Mouse (Mus musculus) T-helper 1 cell (primary cell): Measurements from ENCODE around the gene Crybg1.

ENCODE experiments used
- in situ Hi-C: fragments of 300-600 bp; cut with MboI, MseI; formaldehyde crosslinking; loops from one replicate; pipeline ENCODE4 v1.15.1; 2025; ENCODE audit warnings: high pct_unique_total_duplicates

The Crybg1 gene

DNA sequence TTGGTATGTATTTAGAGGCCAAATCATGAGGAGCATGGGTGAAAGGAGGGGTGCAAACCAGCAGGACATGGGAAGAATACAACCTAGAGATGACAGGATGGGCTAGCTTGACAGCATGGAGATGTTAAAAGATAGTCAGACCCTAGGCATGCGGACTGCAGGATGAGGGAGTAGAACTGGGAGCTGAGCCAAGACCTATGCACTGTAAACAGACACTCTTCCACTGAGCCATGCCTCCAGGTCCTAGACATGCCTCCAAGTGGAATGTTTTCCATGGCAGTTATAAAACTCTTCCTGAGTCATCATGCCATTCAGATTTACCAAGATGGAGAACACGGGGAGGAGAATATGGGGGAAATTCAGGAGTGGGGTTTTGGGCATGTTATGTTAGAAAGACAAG, 53.9 kb downstream of the Crybg1 start:
- in situ Hi-C loops = no loop called here

DNA sequence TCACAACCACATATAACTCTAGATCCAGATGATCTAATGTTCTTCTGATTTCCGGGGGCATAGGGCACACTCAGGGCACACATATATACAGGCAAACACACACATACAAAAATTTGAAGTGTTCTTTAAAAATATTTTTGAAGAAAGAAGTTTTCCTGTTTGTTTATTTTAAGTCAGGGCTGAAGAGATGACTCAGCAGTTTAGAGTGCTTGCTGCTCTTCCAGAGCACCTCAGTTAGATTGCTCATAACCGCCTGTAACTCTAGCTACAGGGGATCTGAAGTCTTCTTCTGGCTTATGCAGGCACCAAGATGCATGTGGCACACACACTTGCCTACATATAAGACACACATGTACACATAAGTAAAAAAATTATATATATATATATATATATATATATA, 56.9 kb downstream of the Crybg1 start:
- in situ Hi-C loops = no loop called here

DNA sequence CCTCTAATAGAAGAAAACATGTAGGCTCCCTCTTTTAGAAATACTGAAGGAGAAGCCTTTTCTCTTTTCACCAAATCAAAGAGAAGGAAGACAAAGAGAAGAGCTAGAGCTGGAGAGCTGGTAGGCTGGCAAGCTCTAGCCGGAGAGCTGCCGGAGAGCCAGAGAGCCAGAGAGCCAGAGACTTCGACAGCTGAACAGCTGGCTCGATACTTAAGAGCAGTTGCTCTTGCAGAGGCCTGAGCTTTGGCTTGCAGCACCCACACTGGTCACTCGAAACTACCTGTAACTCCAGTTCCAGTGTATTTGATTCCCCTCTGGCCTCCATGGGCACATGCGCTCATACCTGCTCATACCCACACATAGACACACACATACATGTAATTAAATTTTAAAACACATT, 68.3 kb downstream of the Crybg1 start:
- in situ Hi-C loops = no loop called here

DNA sequence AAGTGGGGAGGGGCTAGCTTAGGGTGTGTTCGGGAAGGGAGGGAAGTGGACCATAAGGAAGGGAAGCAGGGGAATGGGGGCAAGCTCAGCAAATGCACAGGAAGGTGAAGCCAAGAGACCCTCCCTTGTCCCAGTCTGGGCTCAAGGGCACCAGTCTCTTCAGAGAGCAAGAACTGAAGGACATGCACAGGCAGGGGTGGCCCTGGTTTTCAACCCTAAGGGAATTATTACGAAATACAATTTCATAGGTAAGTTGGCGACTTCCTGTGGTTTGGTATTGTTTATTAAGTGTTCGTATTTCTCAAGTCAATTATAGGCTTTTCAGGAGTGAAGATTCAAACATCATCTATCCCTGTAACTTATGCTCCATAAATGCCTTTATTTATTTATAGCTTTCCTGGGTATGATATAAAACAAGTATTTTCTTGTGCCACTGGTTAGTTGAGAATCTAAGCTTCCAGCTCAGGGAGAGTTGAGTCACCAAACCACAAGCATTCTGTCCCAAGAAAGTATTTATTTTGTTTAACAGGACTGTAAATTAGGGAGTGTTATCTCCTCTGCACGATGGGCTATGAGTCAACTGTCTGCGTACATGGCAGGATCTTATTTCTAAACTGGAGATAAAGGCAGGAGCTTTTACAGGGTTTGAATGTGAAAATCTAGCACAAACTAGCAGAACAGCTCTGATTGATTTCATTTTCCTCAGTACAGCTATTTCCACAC, 69.7 kb downstream of the Crybg1 start:
- in situ Hi-C loops = loop anchor here (5.0 kb wide), 1 partner anchor 98 kb away; no protein-coding TSS in a partner anchor

DNA sequence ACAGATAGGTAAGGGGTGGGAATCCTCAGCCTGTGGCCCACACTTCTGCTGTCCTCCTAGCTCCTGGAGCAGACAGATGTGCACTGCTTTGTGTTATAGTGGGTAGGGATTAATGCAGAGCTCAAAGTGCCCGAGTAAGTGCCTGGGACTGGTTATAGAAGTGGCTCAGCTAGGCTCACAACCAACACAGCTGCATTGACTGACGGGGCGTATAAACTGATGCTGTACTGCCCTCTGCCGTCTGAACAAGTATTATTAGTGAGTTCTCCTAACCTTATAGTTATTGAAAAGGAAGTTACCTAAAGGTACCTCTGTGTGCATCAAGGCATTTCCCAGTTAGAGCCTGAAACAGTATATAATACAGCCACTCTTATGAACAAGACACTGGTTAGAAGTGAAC, 77.6 kb downstream of the Crybg1 start:
- in situ Hi-C loops = no loop called here

DNA sequence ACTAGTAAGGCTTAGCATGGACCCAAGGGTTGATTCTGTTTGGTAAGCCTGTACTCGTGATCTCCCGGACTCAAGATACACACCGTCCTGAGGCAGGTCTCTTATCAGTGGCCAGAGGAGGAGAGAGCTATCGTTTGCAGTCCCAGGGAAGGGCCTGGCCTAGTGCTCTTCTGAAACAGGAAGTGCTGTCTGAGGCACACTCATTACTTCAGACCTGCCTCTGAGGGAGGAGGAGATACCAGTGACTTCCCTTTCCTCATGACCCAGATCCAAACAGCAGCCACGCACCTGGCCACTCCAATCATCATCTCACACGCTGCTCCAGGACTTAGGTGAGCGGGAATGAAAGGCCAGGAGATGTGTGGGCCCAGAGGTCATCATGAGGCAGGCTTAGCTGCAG, 79.5 kb downstream of the Crybg1 start:
- in situ Hi-C loops = loop anchor here (5.0 kb wide), 2 partner anchors 112 to 497 kb away; no protein-coding TSS in a partner anchor

DNA sequence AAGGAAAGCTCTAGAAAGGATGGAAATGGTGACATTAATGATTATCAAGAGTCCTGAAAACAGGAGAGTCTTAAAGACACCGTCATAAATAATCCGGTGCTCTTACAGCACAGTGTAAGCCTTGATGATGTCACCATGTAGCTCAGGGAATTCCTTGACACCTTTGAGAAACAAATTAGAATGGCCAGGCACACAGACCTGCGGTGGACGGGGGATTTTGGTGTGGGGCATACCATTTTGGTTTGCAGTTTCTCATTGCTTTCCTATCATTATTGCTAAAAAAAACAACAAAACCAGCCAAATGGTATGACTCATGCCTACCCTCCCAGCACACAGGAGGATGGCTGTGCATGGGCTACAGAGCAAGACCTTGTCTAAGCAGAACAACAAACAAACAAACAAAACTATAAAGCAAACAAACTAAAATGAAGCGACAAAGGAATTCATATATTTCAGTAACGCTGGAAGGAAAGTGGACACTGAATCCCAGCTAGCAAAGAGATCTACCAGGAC, 82.7 kb downstream of the Crybg1 start:
- in situ Hi-C loops = loop anchor here (5.0 kb wide), 2 partner anchors 109 to 494 kb away; no protein-coding TSS in a partner anchor

DNA sequence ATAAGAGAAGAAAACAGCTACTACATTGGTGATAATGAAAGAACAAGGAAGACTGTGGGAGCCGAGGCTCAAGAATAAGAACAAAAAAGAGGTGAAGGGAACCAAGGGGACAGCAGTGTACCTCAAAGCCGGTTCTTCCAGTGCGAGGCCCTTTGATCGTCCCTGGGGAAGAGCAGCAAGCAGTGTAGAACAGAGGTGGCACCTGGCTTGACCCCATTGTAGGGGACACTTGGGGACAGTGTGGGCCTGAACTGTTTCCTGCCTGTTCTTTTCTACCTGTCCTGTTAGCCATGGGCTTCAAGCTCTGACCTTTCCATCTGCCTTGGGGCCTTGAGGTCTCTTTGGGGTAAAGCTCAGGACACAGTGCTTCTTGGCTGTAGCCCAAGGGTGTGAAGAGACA, 85.7 kb downstream of the Crybg1 start:
- in situ Hi-C loops = no loop called here

DNA sequence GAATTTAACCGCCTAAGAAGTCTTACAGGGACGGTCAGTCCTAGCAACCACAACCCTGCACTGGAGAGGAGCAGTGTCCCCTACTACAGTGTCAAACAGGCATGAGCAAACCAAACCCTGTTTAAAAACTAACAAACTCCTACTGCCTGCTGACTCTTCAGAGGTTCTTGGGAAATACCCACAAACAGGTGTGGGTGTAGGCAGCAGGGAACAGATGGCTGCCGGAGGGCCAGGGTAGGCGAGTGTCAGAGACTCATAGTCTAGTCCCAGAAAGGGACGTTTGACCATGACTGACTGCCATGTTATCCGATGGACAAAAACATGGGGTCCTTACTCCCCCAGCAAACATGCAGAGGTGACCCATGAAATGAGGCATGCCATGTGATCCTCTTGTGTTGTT, 97.7 kb downstream of the Crybg1 start:
- in situ Hi-C loops = loop anchor here (10.0 kb wide), 1 partner anchor 1906 kb away; no protein-coding TSS in a partner anchor

DNA sequence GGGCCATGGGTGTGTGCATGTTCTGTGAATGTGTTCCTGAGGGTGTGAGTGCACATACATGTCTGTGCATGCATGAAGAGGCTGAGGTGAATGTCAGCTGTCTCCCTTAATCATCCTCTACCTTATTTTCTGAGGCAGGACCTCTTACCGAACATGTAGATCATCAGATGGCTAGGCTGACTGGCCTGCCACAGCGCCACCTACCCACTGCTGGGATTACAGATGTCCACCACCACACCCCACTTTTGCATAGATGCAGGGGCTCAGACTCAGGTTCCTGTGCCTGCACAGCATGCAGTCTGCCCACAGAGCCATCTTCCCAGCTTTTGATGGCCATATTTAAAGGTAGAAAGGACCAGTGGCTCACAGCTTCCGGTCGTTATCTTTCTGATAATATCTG, 103.9 kb downstream of the Crybg1 start:
- in situ Hi-C loops = no loop called here

DNA sequence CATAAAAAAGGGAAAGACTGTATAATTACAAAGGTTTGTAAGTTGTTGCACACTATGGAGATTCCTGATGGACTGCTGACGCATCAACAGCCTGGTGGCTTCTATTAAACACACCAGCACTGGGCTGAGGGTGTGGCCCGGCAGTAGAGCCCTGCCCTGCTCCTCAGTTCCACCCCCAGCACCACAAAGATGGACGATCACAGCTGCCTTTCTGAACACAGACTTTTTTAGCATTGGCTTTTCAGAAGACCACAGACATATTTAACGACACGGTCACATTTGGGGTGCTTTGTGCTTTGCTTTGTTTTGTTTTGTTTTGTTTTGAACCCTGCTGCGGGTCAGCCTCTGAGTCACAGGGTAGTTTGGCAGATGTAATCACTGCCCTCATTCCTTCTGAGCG, 105.0 kb downstream of the Crybg1 start:
- in situ Hi-C loops = no loop called here

DNA sequence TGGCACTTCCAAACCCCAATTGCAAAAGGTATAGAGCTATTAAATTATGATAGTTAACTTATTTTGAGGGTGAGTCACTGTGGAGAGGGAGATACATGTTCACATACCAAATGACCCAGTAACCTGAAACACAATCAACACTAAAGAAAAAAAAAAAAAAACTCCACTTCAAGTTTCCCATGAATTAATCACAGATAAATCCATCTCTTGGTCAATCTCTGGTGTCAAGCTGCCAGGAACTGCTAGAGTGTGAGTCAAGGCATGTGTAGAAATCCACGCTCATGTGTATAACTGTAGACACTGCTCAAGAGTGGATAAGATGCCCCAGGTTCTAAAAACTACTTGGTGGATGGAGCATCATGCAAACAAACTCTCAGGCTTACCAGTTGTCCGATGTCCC, 109.5 kb downstream of the Crybg1 start:
- in situ Hi-C loops = no loop called here

DNA sequence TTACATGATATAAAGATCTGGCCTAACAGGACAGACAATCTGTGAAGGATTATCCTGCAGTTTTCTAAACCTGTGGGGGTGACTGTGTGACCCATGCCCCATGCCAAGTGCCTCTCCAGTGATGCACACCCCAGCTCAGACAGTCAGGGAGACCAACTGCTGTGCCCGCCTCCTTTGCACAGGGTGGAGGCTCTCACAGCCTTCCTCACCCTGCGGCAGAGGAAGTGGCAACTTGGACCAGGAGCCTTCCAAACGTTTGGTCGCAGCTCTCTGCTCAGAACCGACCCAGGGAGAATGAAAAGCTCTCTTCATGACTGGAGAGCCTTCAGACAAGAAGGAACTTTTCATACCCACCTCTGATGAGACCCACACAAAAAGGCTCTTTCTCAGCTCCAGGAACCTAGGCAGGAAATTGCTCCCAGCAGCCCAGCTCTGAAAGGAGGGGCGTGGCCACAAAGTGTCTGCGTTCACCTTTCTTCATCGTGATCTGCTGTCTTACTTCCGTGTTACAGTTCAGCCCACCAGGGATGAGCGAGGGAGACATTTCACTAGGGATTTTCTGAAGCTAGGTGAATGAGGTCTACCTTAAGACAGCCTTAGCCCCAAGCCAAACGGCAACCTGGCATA, 110.6 kb downstream of the Crybg1 start:
- in situ Hi-C loops = no loop called here

DNA sequence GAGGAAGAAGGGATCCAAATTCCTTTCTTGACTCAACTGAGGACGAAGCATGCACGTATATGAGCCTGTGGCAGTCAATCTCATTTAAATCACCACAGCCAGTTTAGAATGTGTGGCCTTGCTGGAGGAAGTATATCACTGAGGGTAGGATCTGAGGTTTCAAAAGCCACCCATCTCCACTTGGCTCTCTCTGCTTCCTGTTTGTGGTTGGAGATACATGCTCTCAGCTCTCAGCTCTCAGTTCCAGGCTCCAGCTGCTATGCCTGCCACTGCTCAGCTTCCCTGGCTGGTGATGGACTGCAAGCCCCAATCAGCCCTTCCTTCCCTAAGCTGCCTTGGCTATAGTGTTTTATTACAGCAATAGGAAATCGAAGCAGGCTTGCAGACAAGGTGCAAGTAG, 119.1 kb downstream of the Crybg1 start:
- in situ Hi-C loops = no loop called here

DNA sequence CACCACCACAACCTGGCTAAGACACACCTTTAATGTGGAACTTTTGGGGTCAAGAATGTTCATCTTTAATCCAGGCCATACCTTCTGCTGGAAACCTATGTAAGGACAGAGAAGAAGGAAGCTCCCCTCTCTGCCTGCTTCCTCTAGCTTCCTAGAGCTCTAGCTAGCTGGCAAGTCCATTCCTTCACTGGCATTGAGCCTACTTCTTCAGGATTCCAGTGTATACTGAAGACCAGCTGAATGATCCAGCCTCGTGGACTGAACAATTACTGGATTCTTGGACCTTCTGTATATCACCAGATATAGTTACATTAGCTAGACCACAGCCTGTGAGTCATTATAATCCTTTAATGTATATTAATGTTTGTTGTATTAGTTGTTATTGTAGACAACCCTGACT, 121.4 kb downstream of the Crybg1 start:
- in situ Hi-C loops = no loop called here

DNA sequence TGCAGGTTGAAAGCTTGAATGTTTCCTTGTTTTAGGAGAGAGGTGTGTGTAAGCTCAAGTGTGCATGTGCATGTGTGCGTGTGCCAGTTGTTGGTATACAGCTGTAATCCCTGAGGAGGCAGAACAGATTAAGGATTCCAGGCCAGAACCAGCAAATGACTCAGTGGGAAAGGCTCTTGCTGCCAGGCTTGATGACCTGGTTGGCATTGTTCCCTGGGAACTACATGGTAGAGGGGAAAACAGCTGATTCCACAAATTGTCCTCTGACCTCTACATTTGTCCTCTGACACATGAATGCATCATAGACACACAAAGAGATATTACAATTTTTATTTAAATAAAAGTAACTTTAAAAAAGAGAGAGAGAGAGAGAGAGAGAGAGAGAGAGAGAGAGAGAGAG, 122.5 kb downstream of the Crybg1 start:
- in situ Hi-C loops = no loop called here

DNA sequence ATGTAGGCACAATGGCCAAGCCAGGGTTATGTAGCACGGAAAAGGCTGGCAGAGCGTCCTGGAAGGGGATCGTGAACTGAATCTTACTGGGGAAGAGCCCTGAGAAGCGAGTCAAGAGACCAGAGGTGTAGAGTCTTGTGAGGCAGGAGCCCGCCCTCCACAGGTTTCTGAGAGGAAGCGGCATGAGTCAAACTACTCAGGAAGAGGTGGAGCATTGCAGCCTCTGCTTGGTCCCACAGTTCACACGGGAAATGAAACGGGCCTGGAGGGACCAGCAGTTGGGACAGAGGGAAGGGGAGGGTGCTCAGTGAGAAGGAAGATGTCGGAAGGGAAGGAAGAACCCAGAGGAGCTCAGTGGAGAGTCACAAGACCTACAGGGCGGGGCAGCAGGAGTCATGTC, 123.9 kb downstream of the Crybg1 start:
- in situ Hi-C loops = no loop called here

DNA sequence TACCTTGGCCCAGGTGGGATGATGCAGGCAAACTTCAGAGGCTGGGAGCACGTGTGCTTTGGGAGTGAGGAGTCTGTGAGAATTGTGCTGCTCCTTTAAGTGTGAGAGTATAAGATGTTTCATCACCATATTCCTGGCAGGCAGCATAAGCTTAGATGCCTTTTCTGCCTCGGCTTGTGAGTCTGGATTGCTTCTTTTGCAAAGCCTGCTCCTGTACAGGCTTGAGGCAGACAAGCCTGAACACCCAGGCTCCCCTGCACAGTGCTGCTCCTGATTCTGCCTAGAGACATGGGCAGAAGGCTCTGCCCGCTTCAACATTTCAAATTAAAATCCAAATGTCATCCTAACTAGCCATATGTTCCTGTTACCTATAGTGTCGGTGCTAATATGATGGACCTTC, 128.5 kb downstream of the Crybg1 start:
- in situ Hi-C loops = no loop called here

DNA sequence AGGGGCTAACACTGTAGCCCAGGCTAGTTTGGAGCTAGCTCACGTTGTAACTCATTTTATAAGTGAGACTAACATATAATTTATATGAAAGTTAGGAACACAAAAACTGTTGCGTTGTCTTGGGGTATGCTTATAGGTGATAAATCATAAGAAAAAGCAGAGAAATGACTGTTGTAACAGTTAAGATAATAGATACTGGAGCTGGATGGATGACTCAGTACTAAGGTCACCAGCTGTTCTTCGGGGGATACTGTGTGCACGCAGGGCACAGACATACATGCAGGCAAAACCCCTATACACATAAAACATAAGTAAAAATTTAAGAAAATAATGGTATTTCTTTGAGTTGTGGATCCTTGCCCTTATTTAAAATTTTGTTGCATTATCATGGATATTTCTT, 130.1 kb downstream of the Crybg1 start:
- in situ Hi-C loops = no loop called here

DNA sequence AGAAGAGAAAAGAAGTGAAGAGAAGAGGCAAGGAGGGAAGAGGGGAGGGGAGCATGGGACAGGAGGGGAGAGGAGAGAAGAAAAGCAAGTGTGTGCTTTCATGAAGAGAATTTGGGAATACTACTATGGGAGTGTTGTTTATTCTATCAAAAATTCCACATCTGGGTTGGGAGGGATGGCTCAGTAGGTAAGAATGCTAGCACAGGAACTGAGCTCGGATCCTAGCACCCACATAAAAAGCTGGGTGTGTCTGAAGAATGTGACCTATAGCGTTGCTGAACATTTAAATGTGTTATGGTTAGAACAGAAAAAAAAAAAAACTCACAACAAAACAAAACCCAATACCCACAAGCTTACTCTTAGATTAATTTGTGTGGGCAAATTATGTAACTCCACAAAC, 133.0 kb downstream of the Crybg1 start:
- in situ Hi-C loops = no loop called here

DNA sequence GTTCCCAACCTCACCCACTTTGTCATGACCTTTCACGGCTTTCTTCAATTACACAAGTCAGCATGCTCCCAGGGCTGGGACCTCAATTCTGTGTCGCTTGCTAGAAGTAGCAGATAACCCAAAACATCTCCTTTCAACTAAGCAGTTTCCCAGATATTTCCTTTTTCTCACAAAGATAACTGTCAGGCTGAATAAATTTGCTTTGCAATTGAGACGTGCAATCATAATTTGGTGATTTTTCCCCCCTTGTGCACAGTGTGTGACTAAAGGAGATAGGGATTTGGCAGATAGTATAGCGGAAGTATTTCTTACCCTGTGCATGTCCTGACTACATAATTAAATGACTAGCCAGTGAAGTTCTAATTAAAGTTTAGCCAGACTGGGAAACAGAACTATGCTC, 134.8 kb downstream of the Crybg1 start:
- in situ Hi-C loops = no loop called here

DNA sequence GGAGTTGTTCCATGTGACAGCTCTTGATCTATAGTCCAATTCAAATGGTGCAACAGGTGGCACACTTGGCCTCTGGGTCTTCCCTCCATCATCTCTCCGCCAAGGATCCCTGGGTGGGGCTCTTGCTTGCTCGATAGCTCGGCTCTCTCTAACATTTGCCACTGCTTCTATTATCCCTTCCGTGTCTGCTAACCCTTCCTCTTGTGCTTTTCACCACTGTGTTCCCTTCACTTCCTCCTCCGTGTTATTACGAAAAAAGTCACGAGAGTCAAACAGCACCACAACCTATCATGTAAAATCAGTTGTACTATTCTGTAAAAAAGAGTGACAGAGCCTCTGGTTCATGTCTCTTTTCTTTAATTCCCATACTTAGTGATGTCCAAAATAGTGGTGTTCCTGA, 137.2 kb downstream of the Crybg1 start:
- in situ Hi-C loops = no loop called here

DNA sequence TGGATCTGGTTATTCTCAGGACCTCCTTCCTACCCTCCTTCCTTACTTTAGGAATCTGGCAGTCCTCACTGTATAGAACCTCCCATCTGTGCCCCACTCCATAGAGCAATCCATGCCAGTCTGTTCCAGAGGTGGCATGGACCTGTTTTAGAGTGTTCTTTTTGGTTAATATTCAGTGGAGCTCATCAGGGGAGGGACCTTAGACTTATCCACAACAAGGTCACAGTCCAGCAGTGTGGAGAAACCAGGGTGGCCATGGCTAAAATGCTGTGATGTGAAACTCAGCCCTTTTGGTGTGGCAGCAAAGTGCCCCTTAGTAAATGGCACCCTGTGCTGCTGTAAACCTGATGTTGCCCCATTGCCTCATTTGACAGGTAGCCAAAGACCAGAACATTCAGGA, 139.8 kb downstream of the Crybg1 start:
- in situ Hi-C loops = loop anchor here (10.0 kb wide), 1 partner anchor 436 kb away; no protein-coding TSS in a partner anchor
